Mouse (Mus musculus) erythroid progenitor cell, adult 5-6 weeks (primary cell): Measurements from ENCODE around the gene Srgn. TPM values are rescaled to one million over a fixed set of nuclear protein-coding genes. Genes with fewer than 3 reads are reported as not detected.

ENCODE experiments used
- ATAC-seq: replicated peaks from 2 replicates; pipeline ENCODE4 v1.8.0; 2016; ENCODE audit warnings: moderate number of reproducible peaks, mild to moderate bottlenecking, moderate TSS enrichment, inconsistent platforms; ENCODE audit not compliant: poor library complexity, low FRiP score, severe bottlenecking
- total RNA-seq, 2 experiments: library from RNA; stranded (forward) in 1 of 2; stranded (reverse) in 1 of 2; fragments of 150-400 nt in 1 of 2; fragments of 186-747, 209-891 nt in 1 of 2; gene quantifications; 2 replicates each; pipeline versions ENCODE4 v1.2.3 to v1.2.4; 2015 to 2017; ENCODE audit warnings: low replicate concordance in 2 of 2

Srgn gene
- total RNA-seq, 2 experiments from 2014 or later: 262 to 556 TPM

GRCm38 (mm10) chr10:62522346-62522950, 4.8 kb downstream of the Srgn start:
- peak; percentile 28; the same call in 1 of the 2 replicates for ATAC-seq

- ATAC-seq: peak; percentile 50; the same call in 1 of the 2 replicates
Observed at GRCm38 (mm10) chr10:62521763-62522162, 5.5 kb downstream of the Srgn start.

- 0 out of 2 replicates have a peak, but pooled peaks have one; percentile 37 for ATAC-seq
Observed at GRCm38 (mm10) chr10:62520911-62521310, 6.3 kb downstream of the Srgn start.

GRCm38 (mm10) chr10:62517511-62517910, 9.7 kb downstream of the Srgn start:
- ATAC-seq: no peak

- ATAC-seq: no peak
Observed at GRCm38 (mm10) chr10:62512855-62513254, 14.4 kb downstream of the Srgn start.

- no peak for ATAC-seq
Observed at GRCm38 (mm10) chr10:62511528-62511927, 15.7 kb downstream of the Srgn start.

GRCm38 (mm10) chr10:62509032-62509656, 18.1 kb downstream of the Srgn start:
- ATAC-seq: no peak

- 0 out of 2 replicates have a peak, but pooled peaks have one; percentile 5 for ATAC-seq
Observed at GRCm38 (mm10) chr10:62508459-62508858, 18.8 kb downstream of the Srgn start.

GRCm38 (mm10) chr10:62507591-62508308, 19.5 kb downstream of the Srgn start:
- ATAC-seq: peak; percentile 54

GRCm38 (mm10) chr10:62507071-62507470, 20.2 kb downstream of the Srgn start:
- no peak for ATAC-seq

GRCm38 (mm10) chr10:62506019-62506556, 21.2 kb downstream of the Srgn start:
- ATAC-seq: peak; percentile 50

GRCm38 (mm10) chr10:62505224-62505983, 21.8 kb downstream of the Srgn start:
- ATAC-seq: peak; percentile 1; the same call in 1 of the 2 replicates

- ATAC-seq: 0 out of 2 replicates have a peak, but pooled peaks have one; percentile 35
Observed at GRCm38 (mm10) chr10:62503836-62504628, 23.2 kb downstream of the Srgn start.

GRCm38 (mm10) chr10:62503353-62503752, 23.9 kb downstream of the Srgn start:
- no peak for ATAC-seq

GRCm38 (mm10) chr10:62501951-62502350, 25.3 kb downstream of the Srgn start:
- no peak for ATAC-seq

GRCm38 (mm10) chr10:62500916-62501615, 26.2 kb downstream of the Srgn start:
- ATAC-seq: no peak

- peak; percentile 77 for ATAC-seq
Observed at GRCm38 (mm10) chr10:62500088-62500915, 26.9 kb downstream of the Srgn start.
